Mouse (Mus musculus) CH12.LX (cell line): Measurements from ENCODE around the gene Prrt4. TPM values are rescaled to one million over a fixed set of nuclear protein-coding genes. Genes with fewer than 3 reads are reported as not detected.
"Not testable (repeated sequence)": the region's sequence is repeated elsewhere in the genome, so short reads cannot be mapped to it uniquely, and the experiment has no call there.

Experiments used
- DNase-seq: peaks from one replicate; pipeline ENCODE4 v3.0.0-alpha.2; 2013; ENCODE audit errors: extremely low read depth
- H3K27ac ChIP-seq: 2 replicates; pipeline ENCODE4 v1.5.1; 2012; ENCODE audit warnings: low read depth, mild to moderate bottlenecking, control low read depth, moderate library complexity; ENCODE audit not compliant: insufficient read depth
- H3K27me3 ChIP-seq: replicated peaks from 2 replicates; pipeline ENCODE3; 2012; ENCODE audit warnings: inconsistent platforms
- H3K36me3 ChIP-seq, 2 experiments: replicated peaks in 1 of 2; 2 replicates each; pipeline versions ENCODE3 to v1.6.1; 2012; ENCODE audit warnings: inconsistent platforms in 1 of 2, low read length in 1 of 2, mild to moderate bottlenecking in 1 of 2, mixed read lengths in 1 of 2, moderate library complexity in 1 of 2; ENCODE audit not compliant: control insufficient read depth in 1 of 2, insufficient read depth in 1 of 2
- H3K4me1 ChIP-seq, 2 experiments: 2 replicates each; pipeline ENCODE4 v1.6.1; 2012; ENCODE audit warnings: inconsistent platforms in 1 of 2, moderate library complexity in 1 of 2; ENCODE audit not compliant: insufficient read depth in 2 of 2, control insufficient read depth in 1 of 2
- H3K4me2 ChIP-seq: 2 replicates; pipeline ENCODE4 v1.6.1; 2012; ENCODE audit warnings: low read depth, mild to moderate bottlenecking, control low read depth; ENCODE audit not compliant: poor library complexity, insufficient read depth, severe bottlenecking
- H3K4me3 ChIP-seq, 3 experiments: fragments of 150-350 bp in 1 of 3; sonication (generic) in 1 of 3; replicated peaks in 1 of 3; 2 replicates each; pipeline versions ENCODE3 to v1.5.1; 2011 to 2012; ENCODE audit warnings: low read depth in 2 of 3, low read length in 2 of 3, mild to moderate bottlenecking in 2 of 3, moderate library complexity in 2 of 3, control low read depth in 1 of 3, improper control_type of control experiment in 1 of 3, inconsistent platforms in 1 of 3, mixed read lengths in 1 of 3; ENCODE audit not compliant: poor library complexity in 1 of 3
- H3K79me2 ChIP-seq: replicated peaks from 2 replicates; pipeline ENCODE4 v1.6.1; 2012; ENCODE audit warnings: mild to moderate bottlenecking, moderate library complexity; ENCODE audit not compliant: control insufficient read depth, poor library complexity, insufficient read depth, severe bottlenecking; ENCODE audit errors: extremely low read depth
- H3K9ac ChIP-seq: 2 replicates; pipeline ENCODE4 v1.6.1; 2012; ENCODE audit warnings: low read depth, mild to moderate bottlenecking, control low read depth, moderate library complexity; ENCODE audit not compliant: insufficient read depth
- H3K9me3 ChIP-seq: replicated peaks from 2 replicates; pipeline ENCODE3; 2012; ENCODE audit warnings: low read length, inconsistent platforms, mixed read lengths
- BHLHE40 ChIP-seq: IDR thresholded peaks from 2 replicates; pipeline ENCODE4 v1.6.1; 2011; ENCODE audit warnings: mild to moderate bottlenecking, low read depth, low read length, improper control_type of control experiment
- E2F4 ChIP-seq: IDR thresholded peaks from 2 replicates; pipeline ENCODE4 v1.6.1; 2011; ENCODE audit warnings: low read depth, low read length, improper control_type of control experiment; ENCODE audit not compliant: insufficient replicate concordance
- IRF4 ChIP-seq: IDR thresholded peaks from 2 replicates; pipeline ENCODE4 v1.6.1; 2014; ENCODE audit warnings: low read depth, mild to moderate bottlenecking, inconsistent platforms, low read length, improper control_type of control experiment
- JUND ChIP-seq: conservative IDR thresholded peaks from 2 replicates; pipeline ENCODE4 v1.6.1; 2011; ENCODE audit warnings: low read depth, low read length, improper control_type of control experiment
- MXI1 ChIP-seq: IDR thresholded peaks from 2 replicates; pipeline ENCODE4 v1.6.1; 2011; ENCODE audit warnings: mild to moderate bottlenecking, low read depth, low read length, improper control_type of control experiment
- POLR2A ChIP-seq: IDR thresholded peaks from 2 replicates; pipeline ENCODE4 v1.6.1; 2011; ENCODE audit warnings: low read depth, mild to moderate bottlenecking, improper control_type of control experiment, low read length
- SIN3A ChIP-seq: IDR thresholded peaks from 2 replicates; pipeline ENCODE4 v1.6.1; 2012; ENCODE audit warnings: low read length, improper control_type of control experiment, inconsistent platforms
- SMC3 ChIP-seq: IDR thresholded peaks from 2 replicates; pipeline ENCODE4 v1.6.1; 2011; ENCODE audit warnings: low read depth, low read length, improper control_type of control experiment
- TBP ChIP-seq: conservative IDR thresholded peaks from 2 replicates; pipeline ENCODE4 v1.6.1; 2011; ENCODE audit warnings: low read depth, low read length, improper control_type of control experiment
- TCF12 ChIP-seq: IDR thresholded peaks from 2 replicates; pipeline ENCODE4 v1.6.1; 2014; ENCODE audit warnings: low read depth, mild to moderate bottlenecking, inconsistent platforms, low read length, improper control_type of control experiment
- UBTF ChIP-seq: IDR thresholded peaks from 2 replicates; pipeline ENCODE4 v1.6.1; 2012; ENCODE audit warnings: low read depth, mild to moderate bottlenecking, inconsistent platforms, low read length, improper control_type of control experiment, moderate library complexity
- ZMIZ1 ChIP-seq: IDR thresholded peaks from 2 replicates; pipeline ENCODE4 v1.6.1; 2012; ENCODE audit warnings: low read depth, mild to moderate bottlenecking, inconsistent platforms, low read length, improper control_type of control experiment
- ZNF384 ChIP-seq: IDR thresholded peaks from 2 replicates; pipeline ENCODE4 v1.6.1; 2012; ENCODE audit warnings: low read depth, low read length, improper control_type of control experiment, inconsistent platforms
- dilution Hi-C: fragments of 300-500 bp; cut with MboI; formaldehyde crosslinking; loops from 2 replicates; pipeline ENCODE4 v1.14.3; 2020; ENCODE audit warnings: low sequenced_read_pairs; ENCODE audit not compliant: extremely low pct_unique_long_range_greater_than_20kb, extremely low pct_ligation_motif_present
- in situ Hi-C: fragments of 300-500 bp; cut with MboI; formaldehyde crosslinking; loops from 3 replicates; pipeline ENCODE4 v1.14.3; 2019; ENCODE audit warnings: low sequenced_read_pairs, low pct_ligation_motif_present, low pct_unique_long_range_greater_than_20kb, mixed read lengths
- polyA plus RNA-seq: library from polyadenylated mRNA; unstranded; fragments of >175 nt; gene quantifications from 2 replicates; pipeline ENCODE4 v1.2.1, GENCODE M21; 2012; ENCODE audit warnings: low read depth; ENCODE audit not compliant: insufficient read length
- total RNA-seq, 2 experiments: library from RNA; depleted of rRNA; stranded (reverse); fragments of 300-350 nt in 1 of 2; fragments of >200 nt in 1 of 2; gene quantifications; 2 replicates each; pipeline ENCODE4 v1.2.3; 2012 to 2014

The Prrt4 gene
- total RNA-seq (2012; rRNA removed) = not detected in 2 replicates
- total RNA-seq (2014; rRNA removed) = not detected in 2 replicates
- polyA plus RNA-seq = not detected in 2 replicates

DNA sequence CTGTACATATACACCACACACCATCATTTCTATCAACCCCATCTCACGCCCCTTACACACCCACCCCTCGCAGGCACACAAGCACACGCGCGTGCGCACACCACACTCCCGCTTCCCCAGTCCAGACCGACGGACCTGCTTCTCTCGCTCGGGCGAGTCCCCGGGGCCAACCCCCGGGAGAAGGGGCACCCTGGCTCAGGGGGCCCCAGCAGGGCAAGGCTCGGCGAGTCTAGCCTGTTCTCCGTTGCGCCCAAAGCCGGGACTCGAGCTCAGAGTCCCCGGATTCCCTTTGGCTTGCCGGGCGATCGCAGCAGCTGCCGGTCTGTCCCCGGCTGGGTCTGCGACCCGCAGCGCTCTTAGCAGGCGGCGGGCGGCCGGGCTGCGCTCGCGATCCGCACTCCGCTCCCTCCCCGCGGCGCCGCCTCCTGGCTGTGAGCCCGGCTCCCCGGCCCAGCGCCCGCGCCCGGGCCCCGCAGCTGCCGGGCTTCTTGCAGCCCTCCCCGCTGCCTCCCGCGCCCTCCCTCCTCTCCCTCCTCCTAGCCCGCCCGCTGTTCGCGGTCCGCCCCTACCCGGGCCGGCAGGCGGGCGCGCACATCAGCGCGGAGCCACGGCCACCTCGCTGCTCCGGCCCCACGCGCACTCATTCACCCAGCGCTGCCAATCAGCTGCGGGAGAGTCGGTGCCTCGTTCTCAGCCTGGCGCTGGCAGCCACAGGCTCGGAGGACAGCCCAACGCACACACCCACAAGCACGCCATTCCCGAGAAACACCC lies at the start of gene Prrt4:
Prrt4 (minus strand) TSS at position 697 of the 771 bp plus-strand sequence.
- Histone ChIP-seq H3K79me2 (no peaks in the 10 kb centered on the region), H3K36me3 (no peaks in the 10 kb centered on the region), H3K4me1 (no peaks in the 10 kb centered on the region), H3K9me3 (no peaks in the 10 kb centered on the region), H3K9ac (no peak within 1 kb of the TSS), H3K4me2 (no peak within 1 kb of the TSS), H3K27ac (no peak within 1 kb of the TSS), H3K27me3 (peaks cover 85% of the 10 kb centered on the region), H3K4me3 (no peak within 1 kb of the TSS)
- TF ChIP-seq ZNF384 (no peak), SMC3 (no peak), ZMIZ1 (no peak)
- DNase-seq = no peak
- dilution Hi-C loops = no loop called here
- in situ Hi-C loops = no loop called here

DNA sequence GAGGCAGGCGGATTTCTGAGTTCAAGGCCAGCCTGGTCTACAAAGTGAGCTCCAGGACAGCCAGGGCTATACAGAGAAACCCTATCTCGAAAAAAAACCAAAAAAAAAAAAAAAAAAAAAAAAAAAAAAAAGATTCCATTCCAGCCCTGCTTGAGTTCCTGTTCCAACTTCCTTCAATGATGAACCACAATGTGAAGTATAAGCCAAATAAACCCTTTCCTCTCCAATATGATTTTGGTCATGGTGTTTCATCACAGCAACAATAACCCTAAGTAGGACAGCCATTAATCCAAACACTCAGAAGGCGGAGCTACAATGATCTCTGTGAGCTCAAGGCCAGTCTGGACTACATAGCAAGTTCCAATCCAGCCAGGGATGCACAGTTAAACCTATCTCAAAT lies 38.3 kb upstream of the Prrt4 start:
- not testable (repeated sequence) for H3K79me2 ChIP-seq, H3K9me3 ChIP-seq
- TF ChIP-seq ZNF384 = peak; percentile 55
- TF ChIP-seq, all 38 proteins: peak for 1; not testable (repeated sequence) for 37
- H3K27ac ChIP-seq, H3K4me3 ChIP-seq, DNase-seq, dilution Hi-C loops, H3K9ac ChIP-seq, in situ Hi-C loops, H3K36me3 ChIP-seq, H3K4me2 ChIP-seq: not testable (repeated sequence)
- Histone ChIP-seq H3K4me1 (peaks cover 4 to 30% of the 10 kb centered on the region in 2 experiments; a peak in 2 of 4 replicates), H3K27me3 (peaks cover 53% of the 10 kb centered on the region)

DNA sequence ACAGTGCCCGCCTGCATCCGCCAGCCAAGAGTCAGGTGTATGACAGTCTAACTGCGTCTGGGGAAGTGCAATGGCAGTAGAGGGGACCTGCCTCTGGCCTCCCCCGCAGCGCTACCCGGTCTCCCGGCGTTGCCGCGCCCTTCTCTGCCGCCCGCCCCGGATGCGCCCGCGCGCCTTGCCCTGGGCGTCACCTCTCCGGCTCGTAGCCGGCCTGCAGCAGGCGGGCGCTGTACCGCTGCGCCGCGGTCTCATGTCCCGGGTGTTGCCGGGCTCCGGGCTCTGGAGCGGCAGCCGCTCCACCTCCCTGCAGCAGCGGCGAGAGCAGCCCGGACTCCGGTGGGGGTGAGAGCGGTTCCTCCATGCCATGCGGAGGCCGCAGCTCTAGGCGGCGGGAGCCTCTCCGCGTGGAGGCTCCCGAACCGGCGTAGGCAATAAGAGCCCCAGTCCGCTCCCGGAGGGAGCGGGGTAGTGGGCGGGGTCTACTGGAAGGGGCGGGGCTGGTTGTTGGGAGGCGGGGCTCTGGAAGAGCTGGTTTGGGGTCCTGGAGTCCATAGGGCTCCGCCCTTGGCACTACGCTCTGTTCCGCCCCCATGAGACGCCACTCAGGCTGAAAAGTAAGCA lies 36.6 kb upstream of the Prrt4 start, which contains the start of gene Impdh1:
Impdh1 (minus strand) TSS at position 484 of the 621 bp plus-strand sequence.
- no peak for TF ChIP-seq E2F4
- no peak for TF ChIP-seq TBP
- 0 out of 2 replicates have a peak, but pooled peaks have one; percentile 5 for TF ChIP-seq IRF4
- TF ChIP-seq JUND = no peak
- TF ChIP-seq UBTF = peak; percentile 93
- no peak for TF ChIP-seq BHLHE40
- no peak for TF ChIP-seq TCF12
- peak; percentile 59; the same call in 1 of the 2 replicates for TF ChIP-seq MXI1
- TF ChIP-seq POLR2A = peak; percentile 54; the same call in 1 of the 2 replicates
- TF ChIP-seq SIN3A = peak; percentile 44; the same call in 1 of the 2 replicates
- peak; percentile 21 for DNase-seq
- in situ Hi-C loops = no loop called here

More for the DNA sequence above, 36.6 kb upstream of the Prrt4 start, which contains the start of gene Impdh1:
- Histone ChIP-seq H3K4me1 (peaks cover 6 to 42% of the 10 kb centered on the region in 2 experiments; a peak in 3 of 4 replicates), H3K27me3 (peaks cover 58% of the 10 kb centered on the region), H3K36me3 (no peaks in the 10 kb centered on the region), H3K9ac (peak within 1 kb of the TSS; percentile 18; the same call in 1 of the 2 replicates), H3K9me3 (no peaks in the 10 kb centered on the region), H3K4me2 (peak within 1 kb of the TSS; percentile 62), H3K79me2 (no peaks in the 10 kb centered on the region), H3K4me3 (peak within 1 kb of the TSS; percentile 43 to 62 (median 45)), H3K27ac (no peak within 1 kb of the TSS)
- dilution Hi-C loops = no loop called here
